Mouse (Mus musculus): Measurements from ENCODE around the gene Rpl39. TPM values are rescaled to one million over a fixed set of nuclear protein-coding genes. Genes with fewer than 3 reads are reported as not detected.
A peak's percentile ranks its signal among the peaks of the same experiment; 100 is the strongest.

Rpl39 gene
- polyA plus RNA-seq, 1 experiment from 2014 or later: 450 TPM

GRCm38 (mm10) chrX:37110881-37111193 lies 25.6 kb upstream of the Rpl39 start:
- ATAC-seq: no peak
- no peaks in the 10 kb centered on the region for H3K4me1 ChIP-seq (replicated peaks; ENCODE audit: control insufficient read depth, insufficient read depth, low read length)
- no peaks in the 10 kb centered on the region for H3K9me3 ChIP-seq (ENCODE audit: control insufficient read depth)
- no peak overlapping the region for H3K9ac ChIP-seq (ENCODE audit: low read depth, low read length)
- peak overlapping the region; percentile 27; the same call in 1 of the 2 replicates for H3K4me2 ChIP-seq (replicated peaks; ENCODE audit: low read depth)
- H3K4me3 ChIP-seq (ENCODE audit: low read depth, low read length): no peak overlapping the region
- H3K27ac ChIP-seq (ENCODE audit: low read depth, low read length): no peak overlapping the region
- TF ChIP-seq CTCF (IDR thresholded peaks at IDR 0.05; ENCODE audit: low read depth): no peak
- H3K27me3 ChIP-seq (replicated peaks; ENCODE audit: control insufficient read depth, insufficient read depth, low read length): no peaks in the 10 kb centered on the region
- 69% methylated on average over 4 of the region's 4 CpGs for WGBS
- H3K36me3 ChIP-seq (ENCODE audit: control insufficient read depth, insufficient read depth): no peaks in the 10 kb centered on the region

GRCm38 (mm10) chrX:37110193-37110880 lies 25.1 kb upstream of the Rpl39 start, which contains the start of gene Upf3b:
Upf3b (minus strand) TSS chrX:37110322.
- Histone ChIP-seq H3K9ac (ENCODE audit: low read depth, low read length) (peak within 1 kb of the TSS; percentile 45; the same call in 1 of the 2 replicates), H3K27me3 (replicated peaks; ENCODE audit: control insufficient read depth, insufficient read depth, low read length) (no peaks in the 10 kb centered on the region), H3K27ac (ENCODE audit: low read depth, low read length) (peak within 1 kb of the TSS; percentile 77), H3K4me1 (replicated peaks; ENCODE audit: control insufficient read depth, insufficient read depth, low read length) (no peaks in the 10 kb centered on the region), H3K4me2 (replicated peaks; ENCODE audit: low read depth) (peak within 1 kb of the TSS; percentile 69), H3K4me3 (ENCODE audit: low read depth, low read length) (peak within 1 kb of the TSS; percentile 50), H3K36me3 (ENCODE audit: control insufficient read depth, insufficient read depth) (no peaks in the 10 kb centered on the region), H3K9me3 (ENCODE audit: control insufficient read depth) (no peaks in the 10 kb centered on the region)
- 20% methylated on average over 30 of the region's 30 CpGs for WGBS
- peak; percentile 100 for ATAC-seq
- TF ChIP-seq CTCF (IDR thresholded peaks at IDR 0.05; ENCODE audit: low read depth): no peak

GRCm38 (mm10) chrX:37109526-37110192 lies 24.5 kb upstream of the Rpl39 start:
- 19% methylated on average over 27 of the region's 27 CpGs for WGBS
- Histone ChIP-seq H3K9me3 (ENCODE audit: control insufficient read depth) (no peaks in the 10 kb centered on the region), H3K4me3 (ENCODE audit: low read depth, low read length) (peak overlapping the region; percentile 50), H3K9ac (ENCODE audit: low read depth, low read length) (peak overlapping the region; percentile 45; the same call in 1 of the 2 replicates), H3K27me3 (replicated peaks; ENCODE audit: control insufficient read depth, insufficient read depth, low read length) (no peaks in the 10 kb centered on the region), H3K27ac (ENCODE audit: low read depth, low read length) (peak overlapping the region; percentile 77), H3K36me3 (ENCODE audit: control insufficient read depth, insufficient read depth) (no peaks in the 10 kb centered on the region), H3K4me2 (replicated peaks; ENCODE audit: low read depth) (peak overlapping the region; percentile 69), H3K4me1 (replicated peaks; ENCODE audit: control insufficient read depth, insufficient read depth, low read length) (no peaks in the 10 kb centered on the region)
- ATAC-seq: peak; percentile 78
- TF ChIP-seq CTCF (IDR thresholded peaks at IDR 0.05; ENCODE audit: low read depth): no peak

GRCm38 (mm10) chrX:37103826-37104225 lies 18.6 kb upstream of the Rpl39 start:
- Histone ChIP-seq H3K9me3 (ENCODE audit: control insufficient read depth) (no peaks in the 10 kb centered on the region), H3K27ac (ENCODE audit: low read depth, low read length) (no peak overlapping the region), H3K4me2 (replicated peaks; ENCODE audit: low read depth) (no peak overlapping the region), H3K27me3 (replicated peaks; ENCODE audit: control insufficient read depth, insufficient read depth, low read length) (no peaks in the 10 kb centered on the region), H3K36me3 (ENCODE audit: control insufficient read depth, insufficient read depth) (peaks cover 7% of the 10 kb centered on the region; the same call in 1 of the 2 replicates), H3K9ac (ENCODE audit: low read depth, low read length) (no peak overlapping the region), H3K4me3 (ENCODE audit: low read depth, low read length) (no peak overlapping the region), H3K4me1 (replicated peaks; ENCODE audit: control insufficient read depth, insufficient read depth, low read length) (no peaks in the 10 kb centered on the region)
- ATAC-seq: no peak
- WGBS: 70% methylated on average over 2 of the region's 2 CpGs
- TF ChIP-seq CTCF (IDR thresholded peaks at IDR 0.05; ENCODE audit: low read depth): peak; percentile 44

- no peaks in the 10 kb centered on the region for H3K4me1 ChIP-seq (replicated peaks; ENCODE audit: control insufficient read depth, insufficient read depth, low read length)
- H3K9ac ChIP-seq (ENCODE audit: low read depth, low read length): no peak overlapping the region
- H3K27me3 ChIP-seq (replicated peaks; ENCODE audit: control insufficient read depth, insufficient read depth, low read length): no peaks in the 10 kb centered on the region
- 89% methylated on average over 3 of the region's 3 CpGs for WGBS
- H3K9me3 ChIP-seq (ENCODE audit: control insufficient read depth): no peaks in the 10 kb centered on the region
- ATAC-seq: no peak
- H3K4me2 ChIP-seq (replicated peaks; ENCODE audit: low read depth): no peak overlapping the region
- TF ChIP-seq CTCF (IDR thresholded peaks at IDR 0.05; ENCODE audit: low read depth): no peak
- no peak overlapping the region for H3K4me3 ChIP-seq (ENCODE audit: low read depth, low read length)
- peaks cover 7% of the 10 kb centered on the region; the same call in 1 of the 2 replicates for H3K36me3 ChIP-seq (ENCODE audit: control insufficient read depth, insufficient read depth)
- H3K27ac ChIP-seq (ENCODE audit: low read depth, low read length): no peak overlapping the region
These were observed 13.5 kb upstream of the Rpl39 start for GRCm38 (mm10) chrX:37098681-37099080.

GRCm38 (mm10) chrX:37095106-37095768 lies 10.0 kb upstream of the Rpl39 start:
- Histone ChIP-seq H3K27ac (ENCODE audit: low read depth, low read length) (no peak overlapping the region), H3K36me3 (ENCODE audit: control insufficient read depth, insufficient read depth) (no peaks in the 10 kb centered on the region), H3K4me2 (replicated peaks; ENCODE audit: low read depth) (no peak overlapping the region), H3K9me3 (ENCODE audit: control insufficient read depth) (no peaks in the 10 kb centered on the region), H3K27me3 (replicated peaks; ENCODE audit: control insufficient read depth, insufficient read depth, low read length) (no peaks in the 10 kb centered on the region), H3K4me3 (ENCODE audit: low read depth, low read length) (no peak overlapping the region), H3K4me1 (replicated peaks; ENCODE audit: control insufficient read depth, insufficient read depth, low read length) (no peaks in the 10 kb centered on the region), H3K9ac (ENCODE audit: low read depth, low read length) (no peak overlapping the region)
- ATAC-seq: no peak
- 92% methylated on average over 11 of the region's 11 CpGs for WGBS
- no peak for TF ChIP-seq CTCF (IDR thresholded peaks at IDR 0.05; ENCODE audit: low read depth)

Data from intestine, postnatal 0 days (tissue).